Mouse (Mus musculus) lung, postnatal 0 days (tissue): Measurements from ENCODE around the gene Trub1.

Experiments
- CTCF ChIP-seq: IDR thresholded peaks from 2 replicates; pipeline ENCODE4 v1.5.1; 2016; ENCODE audit warnings: antibody characterized with exemption, mild to moderate bottlenecking
- EP300 ChIP-seq: IDR thresholded peaks from 2 replicates; pipeline ENCODE4 v1.6.1; 2016; ENCODE audit warnings: antibody characterized with exemption, mild to moderate bottlenecking, control low read depth

- no peak for TF ChIP-seq CTCF
- TF ChIP-seq EP300, result no peak
These were observed 81.5 kb downstream of the Trub1 start for GRCm38 (mm10) chr19:57534262-57534661.
